ENCODE assay signal across 8 mouse cellular contexts in genomic region chr4:134745900-134746661, GRCm38 (mm10). TPM values are rescaled to one million over a fixed set of nuclear protein-coding genes. Genes with fewer than 3 reads are reported as not detected.
DNase-seq lines count a peak whose midpoint lies in the region; ATAC-seq and TF ChIP-seq lines count a peak whose summit lies in the region.

No protein-coding gene starts in this region.

- H3K79me2 ChIP-seq in C2C12 (ENCODE audit: control insufficient read depth, insufficient read depth), result no peaks in the 10 kb centered on the region

- ATAC-seq in frontal cortex, adult (ENCODE audit: low TSS enrichment), result peak; percentile 67

- no peaks in the 10 kb centered on the region for H3K79me3 ChIP-seq in C2C12 (ENCODE audit: low read depth)

- peak; percentile 59 for TF ChIP-seq CTCF in C2C12 (IDR thresholded peaks at IDR 0.05; ENCODE audit: control insufficient read depth, insufficient read depth, insufficient read length)

- H3K27me3 ChIP-seq in C2C12 (ENCODE audit: control insufficient read depth, insufficient read depth, insufficient read length), result no peaks in the 10 kb centered on the region

- no peak overlapping the region for H3ac ChIP-seq in C2C12 (ENCODE audit: control insufficient read depth, insufficient read length, low read depth)

- DNase-seq in frontal cortex, postnatal 10 days (ENCODE audit: low spot score in 2 of 2), result no peak
- DNase-seq in cerebellum, postnatal 14 days, result peak; percentile 36 to 61
- peak; percentile 36 to 88 for DNase-seq in left cerebral cortex, adult 8-10 months (ENCODE audit: low spot score in 2 of 2)
- DNase-seq in gastrocnemius, adult 18-20 months (ENCODE audit: low spot score), result no peak
- no peak for DNase-seq in ovary, postnatal 14 days (ENCODE audit: low spot score)
- DNase-seq in heart, postnatal 14 days, result no peak

- peaks cover 57% of the 10 kb centered on the region for H3K36me3 ChIP-seq in C2C12 (ENCODE audit: control insufficient read depth, insufficient read depth)

- intact Hi-C loops in heart, postnatal 14 days (cut with DNase I), result no loop called here

- no peak overlapping the region for H3K4me3 ChIP-seq in C2C12 (ENCODE audit: insufficient read depth, poor library complexity, severe bottlenecking)

TF ChIP-seq in C2C12, 6 proteins besides CTCF, POLR2A, EP300 and RAD21:
- TF ChIP-seq FOSL1 (IDR thresholded peaks at IDR 0.05; ENCODE audit: insufficient read depth, low read length, poor library complexity, severe bottlenecking), result no peak
TF ChIP-seq in C2C12: peak in this region for 0.

RNA-seq across cellular contexts. Expression of gene Ldlrap1, which starts 21.7 kb away (rescaled TPM):
- 30.8 TPM for polyA plus RNA-seq in C2C12 (2012; fragmentation: generic; extraction: Trizol)
- total RNA-seq in left cerebral cortex, adult 8-10 months (2022), result 1 to 10 TPM; 2.8 to 4.8 (median 4.4) TPM
- total RNA-seq in gastrocnemius, adult 18-20 months (2021), result 1 to 10 TPM; 3.9 to 5.6 TPM
- 10 to 100 TPM; 18.3 to 18.6 TPM for total RNA-seq in heart, postnatal 14 days (2021)

RNA-seq across cellular contexts. Expression of gene Man1c1, which starts 42.0 kb away (rescaled TPM):
- 6.7 TPM for polyA plus RNA-seq in C2C12 (2012; fragmentation: generic; extraction: Trizol)
- total RNA-seq in left cerebral cortex, adult 8-10 months (2022), result 10 to 100 TPM; 34.6 to 40.0 (median 38.4) TPM
- total RNA-seq in gastrocnemius, adult 18-20 months (2021), result 1 to 10 TPM; 2.5 to 3.6 TPM
- 10 to 100 TPM; 25.1 to 25.8 TPM for total RNA-seq in heart, postnatal 14 days (2021)

Comparison
In these comparisons a context has a peak if more than half of its experiments do, and no peak if none do; other contexts are left out.
1. DNase-seq: peak in cerebellum, postnatal 14 days (2 of 2) and left cerebral cortex, adult 8-10 months (2 of 2); none in frontal cortex, postnatal 10 days (0 of 2), gastrocnemius, adult 18-20 months (single experiment), ovary, postnatal 14 days (single experiment) and heart, postnatal 14 days (0 of 2).
2. RNA of gene Man1c1, which starts 42.0 kb away (total RNA-seq): 34.6 to 40.0 TPM in left cerebral cortex, adult 8-10 months and 25.1 to 25.8 TPM in heart, postnatal 14 days; 2.5 to 3.6 TPM in gastrocnemius, adult 18-20 months; every median in the first group is over 4 times any median in the second.